16 mouse cellular contexts compared by ENCODE assay signal in genomic region chr10:110586507-110586906, GRCm38 (mm10).
"Had no signal": no experiment of that assay in that cellular context is flagged by ENCODE, and none has a peak within 500 bp of the region (broad histone marks: within the 10 kb centered on the region; RNA-seq: fewer than 3 reads in every experiment).

No protein-coding gene starts in this region.

- ATAC-seq: intestine, embryonic 15.5 days; midbrain, embryonic 13.5 days; midbrain, embryonic 16.5 days had no signal

- H3K4me2 ChIP-seq: intestine, embryonic 15.5 days; kidney, embryonic 15.5 days; liver, embryonic 13.5 days; midbrain, embryonic 13.5 days; neural tube, embryonic 13.5 days had no signal

- DNase-seq: kidney, adult 11 months; kidney, adult 8-10 months; kidney, postnatal 10 days; kidney, postnatal 36 days; layer of hippocampus, postnatal 36 days; liver, embryonic 13.5 days; thymus, postnatal 25 days had no signal

- H3K9ac ChIP-seq: intestine, embryonic 15.5 days; kidney, embryonic 15.5 days; liver, embryonic 13.5 days; midbrain, embryonic 13.5 days; neural tube, embryonic 13.5 days had no signal

- H3K27ac ChIP-seq: intestine, embryonic 15.5 days; kidney, embryonic 15.5 days; left cerebral cortex, adult 2 months; liver, embryonic 13.5 days; midbrain, embryonic 10.5 days; midbrain, embryonic 13.5 days; neural tube, embryonic 13.5 days had no signal

- H3K36me3 ChIP-seq: intestine, embryonic 15.5 days; kidney, embryonic 15.5 days; liver, embryonic 13.5 days; midbrain, embryonic 10.5 days; midbrain, embryonic 13.5 days; neural tube, embryonic 13.5 days had no signal

- H3K9me3 ChIP-seq: intestine, embryonic 15.5 days; kidney, embryonic 15.5 days; liver, embryonic 13.5 days; midbrain, embryonic 10.5 days; midbrain, embryonic 13.5 days; neural tube, embryonic 13.5 days had no signal

- H3K4me3 ChIP-seq: intestine, embryonic 15.5 days; kidney, embryonic 15.5 days; left cerebral cortex, adult 2 months; liver, embryonic 13.5 days; megakaryocyte, embryonic 14.5 days; midbrain, embryonic 10.5 days; midbrain, embryonic 13.5 days; myocyte; neural tube, embryonic 13.5 days had no signal

- H3K4me1 ChIP-seq: liver, embryonic 13.5 days; megakaryocyte, embryonic 14.5 days; midbrain, embryonic 10.5 days; midbrain, embryonic 13.5 days had no signal

- H3K27me3 ChIP-seq: intestine, embryonic 15.5 days; kidney, embryonic 15.5 days; liver, embryonic 13.5 days; megakaryocyte, embryonic 14.5 days; midbrain, embryonic 13.5 days; neural tube, embryonic 13.5 days had no signal
